Mouse (Mus musculus): ENCODE measurements at regions not wholly inside any gene's neighbourhood (a gene's known extent, or its start where the extent isn't known, plus 50 kb on each side); places are given as distances from the start of the nearest gene placed in this dataset.

GRCm38 (mm10) chr7:117853716-117854115, 262.3 kb downstream of the Rps15a start:
- TF ChIP-seq CTCF (IDR thresholded peaks at IDR 0.05; ENCODE audit: extremely low read depth, insufficient read depth, insufficient read length, insufficient replicate concordance) (no peak), POLR2A (IDR thresholded peaks at IDR 0.05; ENCODE audit: low read depth, low read length) (no peak)

Measured in spleen, adult 2 months (tissue).